Mouse (Mus musculus) left cerebral cortex, postnatal 25 days (tissue): ENCODE results near the gene Lrrc27. TPM values are rescaled to one million over a fixed set of nuclear protein-coding genes. Genes with fewer than 3 reads are reported as not detected.

Source experiments
- DNase-seq, 2 experiments: peaks; one replicate each; pipeline ENCODE4 v3.0.0; 2022; ENCODE audit warnings: low spot score in 2 of 2, mixed read lengths in 1 of 2
- intact Hi-C: fragments of 180-260 bp; cut with DNase I; formaldehyde crosslinking; loops from one replicate; pipeline ENCODE4 v1.15.1; 2025
- total RNA-seq, 2 experiments: library from RNA; stranded (reverse); gene quantifications; 2 replicates each; pipeline ENCODE4 v1.2.3; 2021

Lrrc27 gene
- total RNA-seq, 2 experiments from 2014 or later, result 5.5 to 6.4 TPM

GRCm38 (mm10) chr7:139208773-139209095 is 4.1 kb upstream of the Lrrc27 start:
- intact Hi-C loops, result loop anchor here (2.0 kb wide), 1 partner anchor 90 kb away; no protein-coding TSS in a partner anchor
- no peak for DNase-seq

- no peak for DNase-seq
- intact Hi-C loops, result loop anchor here (5.0 kb wide), 1 partner anchor 176 kb away; the partner anchor contains the start of gene Inpp5a
Measured at GRCm38 (mm10) chr7:139211761-139212160, 1.0 kb upstream of the Lrrc27 start.

GRCm38 (mm10) chr7:139213751-139214150 is 963 bp downstream of the Lrrc27 start:
- no peak for DNase-seq
- intact Hi-C loops, result loop anchor here (5.0 kb wide), 1 partner anchor 174 kb away; the partner anchor contains the start of gene Inpp5a

GRCm38 (mm10) chr7:139214160-139214559 is 1.4 kb downstream of the Lrrc27 start:
- intact Hi-C loops, result loop anchor here (5.0 kb wide), 1 partner anchor 173 kb away; the partner anchor contains the start of gene Inpp5a
- no peak for DNase-seq

- no peak for DNase-seq
- intact Hi-C loops, result loop anchor here (5.0 kb wide), 1 partner anchor 173 kb away; the partner anchor contains the start of gene Inpp5a
Measured at GRCm38 (mm10) chr7:139214596-139215340, 2.0 kb downstream of the Lrrc27 start.

GRCm38 (mm10) chr7:139215516-139215915 is 2.7 kb downstream of the Lrrc27 start:
- intact Hi-C loops, result no loop called here
- no peak for DNase-seq

- DNase-seq, result no peak
- intact Hi-C loops, result no loop called here
Measured at GRCm38 (mm10) chr7:139215946-139216345, 3.2 kb downstream of the Lrrc27 start.

- intact Hi-C loops, result no loop called here
- DNase-seq, result no peak
Measured at GRCm38 (mm10) chr7:139216464-139216863, 3.7 kb downstream of the Lrrc27 start.

GRCm38 (mm10) chr7:139217046-139217445 is 4.3 kb downstream of the Lrrc27 start:
- DNase-seq, result no peak
- intact Hi-C loops, result no loop called here

- intact Hi-C loops, result no loop called here
- no peak for DNase-seq
Measured at GRCm38 (mm10) chr7:139218641-139219415, 6.0 kb downstream of the Lrrc27 start.

- no peak for DNase-seq
- intact Hi-C loops, result no loop called here
Measured at GRCm38 (mm10) chr7:139219486-139219885, 6.7 kb downstream of the Lrrc27 start.

- intact Hi-C loops, result no loop called here
- DNase-seq, result peak in 1 of 2 experiments; percentile 52
Measured at GRCm38 (mm10) chr7:139220303-139220702, 7.5 kb downstream of the Lrrc27 start.

GRCm38 (mm10) chr7:139221072-139221471 is 8.3 kb downstream of the Lrrc27 start:
- intact Hi-C loops, result no loop called here
- DNase-seq, result peak in 1 of 2 experiments; percentile 75

- intact Hi-C loops, result no loop called here
Measured at GRCm38 (mm10) chr7:139221856-139222255, 9.1 kb downstream of the Lrrc27 start.

GRCm38 (mm10) chr7:139222341-139222740 is 9.6 kb downstream of the Lrrc27 start:
- intact Hi-C loops, result no loop called here
- no peak for DNase-seq

More at GRCm38 (mm10) chr7:139221856-139222255, 9.1 kb downstream of the Lrrc27 start:
- no peak for DNase-seq

GRCm38 (mm10) chr7:139224070-139224469 is 11.3 kb downstream of the Lrrc27 start:
- intact Hi-C loops, result no loop called here
- no peak for DNase-seq

GRCm38 (mm10) chr7:139224725-139225124 is 11.9 kb downstream of the Lrrc27 start:
- intact Hi-C loops, result no loop called here
- DNase-seq, result no peak

GRCm38 (mm10) chr7:139226416-139226815 is 13.6 kb downstream of the Lrrc27 start:
- intact Hi-C loops, result no loop called here
- DNase-seq, result no peak

- intact Hi-C loops, result no loop called here
- no peak for DNase-seq
Measured at GRCm38 (mm10) chr7:139228447-139229171, 15.8 kb downstream of the Lrrc27 start.

- no peak for DNase-seq
- intact Hi-C loops, result no loop called here
Measured at GRCm38 (mm10) chr7:139229837-139230236, 17.0 kb downstream of the Lrrc27 start.
